Mouse (Mus musculus) spleen, adult 2 months (tissue): ENCODE measurements around the gene Gm36864.

Experiments used
- CTCF ChIP-seq: fragments of 200-500 bp; IDR thresholded peaks from 2 replicates; pipeline ENCODE4 v1.5.1; 2011; ENCODE audit warnings: mild to moderate bottlenecking, inconsistent platforms; ENCODE audit not compliant: insufficient read depth, insufficient read length, insufficient replicate concordance; ENCODE audit errors: extremely low read depth
- POLR2A ChIP-seq: fragments of 200-500 bp; IDR thresholded peaks from 2 replicates; pipeline ENCODE4 v1.6.1; 2011; ENCODE audit warnings: low read depth, low read length, inconsistent platforms

DNA sequence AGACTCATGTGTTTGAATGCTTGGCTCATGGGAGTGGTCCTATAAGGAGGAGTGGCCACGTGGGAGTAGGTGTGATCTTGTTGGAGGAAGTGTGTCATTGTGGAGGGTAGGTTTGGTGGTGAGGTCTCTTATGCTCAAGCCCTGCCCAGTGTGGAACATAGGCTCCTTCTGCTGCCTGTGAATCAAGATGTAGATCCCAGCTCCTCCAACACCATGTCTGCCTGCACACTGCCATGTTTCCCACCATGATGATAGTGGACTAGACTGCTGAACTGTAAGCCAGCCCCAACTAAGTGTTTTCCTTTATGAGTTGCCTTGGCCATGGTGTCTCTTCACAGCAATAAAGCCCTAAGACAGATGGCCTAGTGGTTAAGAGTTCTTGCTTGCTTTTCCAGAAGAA, 8.1 kb downstream of the Gm36864 start:
- TF ChIP-seq CTCF (no peak), POLR2A (no peak)
